Mouse (Mus musculus) frontal cortex, adult 2 months (tissue): ENCODE data around the gene Kl. TPM values are rescaled to one million over a fixed set of nuclear protein-coding genes. Genes with fewer than 3 reads are reported as not detected.

Experiments
- DNase-seq, 2 experiments: peaks; one replicate each; pipeline ENCODE4 v3.0.0; 2022; ENCODE audit warnings: low spot score in 1 of 2; ENCODE audit errors: extremely low spot score in 1 of 2
- polyA plus RNA-seq: library from polyadenylated mRNA; depleted of rRNA; stranded (reverse); fragments of >200 nt; gene quantifications from 2 replicates; pipeline ENCODE4 v1.2.3, GENCODE M21; 2012

Gene Kl
- polyA plus RNA-seq, 1 experiment, result 0.92 TPM

- DNase-seq, result peak in 1 of 2 experiments; percentile 14
These were observed 9.2 kb downstream of the Kl start for GRCm38 (mm10) chr5:150961615-150962014.

GRCm38 (mm10) chr5:150962756-150963155, 10.3 kb downstream of the Kl start:
- no peak for DNase-seq

DNA sequence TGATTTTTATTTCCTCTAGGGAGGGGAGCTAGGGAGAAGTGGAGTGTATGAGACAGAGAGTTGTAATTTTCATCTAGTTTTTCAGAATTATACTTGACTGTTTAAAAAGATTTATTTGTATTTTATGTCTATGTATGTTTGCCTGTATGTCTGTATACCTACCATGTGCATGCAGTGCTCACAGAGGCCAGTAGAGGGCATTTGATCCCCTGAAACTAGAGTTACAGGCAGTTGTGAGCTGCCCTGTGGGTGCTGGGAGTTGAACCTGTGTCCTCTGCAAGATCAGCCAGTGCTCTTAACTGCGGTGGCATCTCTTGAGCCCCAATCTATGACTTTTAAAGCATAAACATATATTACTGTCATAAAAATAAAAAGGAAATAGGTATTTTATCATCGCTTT, 15.5 kb downstream of the Kl start:
- no peak for DNase-seq

GRCm38 (mm10) chr5:150970551-150970950, 18.1 kb downstream of the Kl start:
- no peak for DNase-seq

DNA sequence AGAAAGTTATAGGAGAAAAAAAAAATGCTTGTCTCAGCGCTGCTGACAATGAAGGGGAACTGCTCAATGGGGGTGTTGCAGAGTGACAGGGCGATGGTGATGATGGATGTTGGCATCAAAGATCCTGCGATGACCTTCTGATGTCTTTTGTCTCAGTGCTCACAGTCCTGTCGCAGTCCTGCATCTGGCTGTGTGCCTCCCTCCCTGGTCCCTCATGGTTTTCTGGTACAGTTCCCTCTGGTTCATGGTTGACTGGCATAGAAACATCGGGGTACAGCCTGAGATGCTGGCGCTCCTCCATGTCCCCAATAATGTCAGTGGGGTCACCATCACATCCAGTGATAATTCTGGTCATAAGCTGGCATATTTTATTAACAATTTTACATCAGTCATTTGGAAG, 18.7 kb downstream of the Kl start:
- DNase-seq, result no peak

- no peak for DNase-seq
These were observed 21.8 kb downstream of the Kl start for GRCm38 (mm10) chr5:150974226-150974625.

- DNase-seq, result no peak
These were observed 25.1 kb downstream of the Kl start for GRCm38 (mm10) chr5:150977383-150977958.

DNA sequence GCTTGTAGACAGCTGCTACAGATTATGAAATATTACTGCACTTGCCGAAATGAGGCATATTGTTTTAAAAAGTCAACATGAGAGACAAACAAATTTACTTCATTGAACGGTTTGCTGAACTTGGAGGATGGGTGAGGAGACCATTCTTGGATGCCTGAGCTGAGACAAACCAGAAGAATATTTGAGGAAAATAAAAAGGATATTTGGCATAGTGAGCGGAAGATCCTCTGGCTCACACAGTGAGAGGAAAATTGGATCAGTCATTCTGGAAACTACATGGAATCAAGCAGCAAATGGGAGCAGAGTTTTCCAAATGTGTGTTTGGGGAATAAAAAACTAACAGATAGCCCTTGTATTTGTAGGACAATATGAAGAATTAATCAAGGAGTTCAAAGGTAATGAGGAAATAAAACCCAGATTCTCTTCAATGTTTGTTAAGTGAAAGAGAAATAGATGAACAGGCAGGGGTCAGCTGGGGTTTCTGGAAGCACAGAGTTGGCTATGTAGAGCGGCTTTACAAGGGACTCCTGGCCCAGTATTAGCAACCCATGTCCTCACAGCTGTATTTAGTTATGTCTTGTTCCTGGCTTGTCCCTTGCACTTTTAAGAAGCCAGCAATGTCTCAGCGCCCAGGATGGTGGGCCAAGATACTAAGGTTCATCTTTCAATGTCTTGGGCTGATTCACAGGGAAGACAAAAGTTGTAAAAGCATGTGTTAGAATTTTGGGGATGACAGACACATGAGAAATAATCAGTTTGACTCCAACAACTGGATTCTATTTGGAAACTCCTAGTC, 27.1 kb downstream of the Kl start:
- DNase-seq, result no peak

DNA sequence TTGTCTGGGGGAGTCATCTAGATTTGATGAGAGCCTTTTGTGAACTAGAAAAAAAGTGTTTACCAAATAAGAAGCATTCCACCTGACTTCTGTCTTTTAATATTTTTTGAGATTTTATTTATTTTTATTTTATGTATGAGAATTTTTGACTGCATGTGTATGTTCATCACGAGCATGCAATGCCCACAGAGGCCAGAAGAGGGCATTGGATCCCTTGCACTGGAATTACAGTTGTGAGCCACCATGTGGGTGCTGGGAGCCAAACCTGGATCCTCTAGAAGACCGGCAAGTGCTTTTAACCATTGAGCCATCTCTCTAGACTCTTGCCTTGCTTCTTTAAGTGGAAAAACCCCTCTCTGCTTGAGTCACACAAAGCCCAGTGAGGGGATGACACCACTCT, 29.7 kb downstream of the Kl start:
- no peak for DNase-seq

DNA sequence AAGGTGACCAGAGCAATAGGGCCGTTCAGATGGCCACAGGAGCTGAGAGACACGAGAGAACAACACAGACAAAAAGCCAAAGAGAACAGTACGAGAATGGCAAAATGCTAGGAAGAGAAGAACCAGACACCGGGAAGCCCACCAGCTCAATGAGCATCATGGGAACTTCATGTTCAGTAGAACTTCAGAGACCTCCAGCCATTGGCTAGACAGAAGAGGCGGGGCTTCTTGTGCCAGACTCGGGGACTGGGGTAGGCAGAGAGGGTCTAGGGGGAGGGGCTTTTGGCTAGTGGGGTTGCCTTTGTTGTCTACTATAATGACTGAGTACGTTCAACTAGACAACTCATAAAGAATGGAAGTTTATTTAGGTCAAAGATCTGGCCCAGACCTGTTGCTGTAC, 41.7 kb downstream of the Kl start:
- no peak for DNase-seq

DNA sequence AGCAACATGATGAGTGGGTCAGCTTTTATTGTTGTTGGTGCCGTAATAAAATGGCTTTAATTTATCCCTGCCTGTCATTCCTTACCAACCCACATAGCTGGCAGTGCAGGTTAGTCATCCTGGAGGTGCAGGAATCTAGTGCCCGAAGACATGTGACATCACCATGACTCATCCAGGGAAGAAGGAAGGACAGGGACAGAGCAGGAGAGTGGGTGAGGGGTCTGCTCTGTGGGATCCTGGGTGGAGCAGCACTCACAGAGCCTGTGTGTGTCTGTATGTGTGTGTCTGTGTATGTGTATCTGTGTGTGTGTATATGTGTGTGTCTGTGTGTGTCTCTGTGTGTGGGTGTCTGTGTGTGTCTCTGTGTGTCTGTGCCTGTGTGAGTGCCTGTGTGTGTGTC, 44.2 kb downstream of the Kl start:
- peak in 1 of 2 experiments; percentile 38 for DNase-seq

GRCm38 (mm10) chr5:151001111-151001510, 48.7 kb downstream of the Kl start:
- DNase-seq, result no peak

DNA sequence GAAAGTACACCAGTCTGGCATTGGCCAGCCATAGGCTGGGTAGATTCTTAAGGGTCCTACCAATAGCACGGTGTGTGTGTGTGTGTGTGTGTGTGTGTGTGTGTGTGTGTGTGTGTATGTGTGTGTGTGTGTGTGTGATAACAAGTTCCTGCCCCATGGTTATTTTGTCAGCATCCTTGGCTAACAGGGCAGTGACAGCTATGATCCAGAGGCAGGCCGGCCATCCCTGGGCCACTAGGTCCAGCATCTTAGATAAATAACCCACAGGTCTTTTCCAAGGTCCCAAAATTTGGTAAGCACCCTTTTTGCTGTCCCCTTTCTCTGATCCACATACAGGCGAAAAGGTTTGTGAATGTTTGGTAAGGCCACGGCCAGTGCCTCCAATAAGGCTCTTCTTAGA, 49.6 kb downstream of the Kl start:
- DNase-seq, result no peak

- DNase-seq, result no peak
These were observed 51.9 kb downstream of the Kl start for GRCm38 (mm10) chr5:151004216-151004755.

GRCm38 (mm10) chr5:151018450-151018849, 66.0 kb downstream of the Kl start:
- no peak for DNase-seq

DNA sequence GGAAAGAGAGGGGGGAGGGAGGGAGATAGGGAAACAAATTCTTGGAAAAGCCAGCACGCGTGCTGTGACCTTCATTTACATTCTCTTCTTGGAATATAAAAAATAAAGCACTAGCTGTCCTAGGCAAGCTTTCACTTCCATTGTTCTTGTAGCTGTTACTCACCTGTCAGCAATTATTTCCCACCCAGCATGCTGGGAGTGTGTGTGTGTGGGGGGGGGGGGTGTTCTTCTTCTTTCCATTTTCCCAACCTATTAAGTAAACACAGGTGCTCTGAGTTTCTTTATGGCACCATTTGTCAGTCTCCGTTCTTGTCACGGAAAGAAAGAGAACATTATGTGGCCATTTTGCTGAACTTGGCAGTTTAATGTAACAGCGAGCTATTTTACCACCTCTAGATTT, 66.6 kb downstream of the Kl start:
- DNase-seq, result no peak

GRCm38 (mm10) chr5:151020031-151020820, 67.8 kb downstream of the Kl start:
- DNase-seq, result peak in 1 of 2 experiments; percentile 33

- DNase-seq, result no peak
These were observed 68.4 kb downstream of the Kl start for GRCm38 (mm10) chr5:151020831-151021230.

- peak in 1 of 2 experiments; percentile 59 for DNase-seq
These were observed 69.6 kb downstream of the Kl start for GRCm38 (mm10) chr5:151022026-151022425.

GRCm38 (mm10) chr5:151022939-151023338, 70.5 kb downstream of the Kl start:
- DNase-seq, result peak in 1 of 2 experiments; percentile 33

DNA sequence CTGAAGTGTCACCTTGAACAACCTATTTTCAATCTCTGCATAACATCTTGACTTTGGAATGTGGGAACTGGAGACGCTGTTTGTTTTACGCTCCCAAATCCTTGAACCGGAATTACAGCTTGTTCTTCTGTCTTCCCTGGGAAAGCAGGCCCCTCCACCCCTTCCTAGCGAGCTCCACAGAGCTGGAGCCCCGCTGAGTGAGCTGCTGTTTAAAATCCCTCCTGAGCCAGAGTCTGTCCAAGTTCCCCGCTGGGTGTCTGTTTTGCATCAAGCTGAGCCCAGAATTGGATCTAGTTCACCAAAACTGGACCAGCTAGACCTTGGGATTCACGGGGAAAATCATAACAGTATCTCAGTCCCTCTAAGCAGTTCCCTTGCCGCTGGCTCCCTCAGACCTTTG, 71.1 kb downstream of the Kl start:
- peak in 1 of 2 experiments; percentile 39 for DNase-seq
